Mouse (Mus musculus) heart, embryonic 14.5 days (tissue): ENCODE data around the gene Fam53b. TPM values are rescaled to one million over a fixed set of nuclear protein-coding genes. Genes with fewer than 3 reads are reported as not detected.
A peak's percentile ranks its signal among the peaks of the same experiment; 100 is the strongest.

Experiments
- ATAC-seq: fragments of 200-750 bp; cut with Nextera tagmentation; 2 replicates; pipeline ENCODE4 v1.8.0; 2017; ENCODE audit warnings: low read depth, moderate TSS enrichment; ENCODE audit not compliant: insufficient number of reproducible peaks, insufficient read depth, low FRiP score
- H3K27ac ChIP-seq, 2 experiments: fragments of 200-500 bp in 1 of 2; fragments of 300-500 bp in 1 of 2; sonication (generic) in 1 of 2; replicated peaks in 1 of 2; 2 replicates each; pipeline ENCODE4 v1.5.1; 2012 to 2014; ENCODE audit warnings: low read depth in 2 of 2, low read length in 2 of 2, control low read depth in 1 of 2, mild to moderate bottlenecking in 1 of 2, mixed read lengths in 1 of 2; ENCODE audit not compliant: control insufficient read depth in 1 of 2, insufficient read depth in 1 of 2
- H3K27me3 ChIP-seq: fragments of 300-500 bp; sonication (generic); 2 replicates; pipeline ENCODE4 v1.6.1; 2014; ENCODE audit warnings: mild to moderate bottlenecking, low read length, control low read depth; ENCODE audit not compliant: control insufficient read depth, insufficient read depth
- H3K36me3 ChIP-seq: fragments of 300-500 bp; sonication (generic); 2 replicates; pipeline ENCODE4 v1.6.1; 2014; ENCODE audit warnings: mild to moderate bottlenecking, control low read depth, low read length, mixed read lengths; ENCODE audit not compliant: control insufficient read depth, insufficient read depth
- H3K4me1 ChIP-seq, 2 experiments: fragments of 200-500 bp in 1 of 2; fragments of 300-500 bp in 1 of 2; sonication (generic) in 1 of 2; 2 replicates each; pipeline ENCODE4 v1.6.1; 2012 to 2014; ENCODE audit warnings: low read length in 2 of 2, control low read depth in 1 of 2, mixed read lengths in 1 of 2; ENCODE audit not compliant: control insufficient read depth in 2 of 2, insufficient read depth in 2 of 2
- H3K4me2 ChIP-seq: fragments of 300-500 bp; sonication (generic); 2 replicates; pipeline ENCODE4 v1.6.1; 2014; ENCODE audit warnings: mild to moderate bottlenecking, low read length
- H3K4me3 ChIP-seq, 2 experiments: fragments of 200-500 bp in 1 of 2; fragments of 300-500 bp in 1 of 2; sonication (generic) in 1 of 2; 2 replicates each; pipeline ENCODE4 v1.5.1; 2012 to 2014; ENCODE audit warnings: low read length in 2 of 2, mild to moderate bottlenecking in 2 of 2, control low read depth in 1 of 2, low read depth in 1 of 2, moderate library complexity in 1 of 2; ENCODE audit not compliant: control insufficient read depth in 1 of 2, insufficient read depth in 1 of 2
- H3K9ac ChIP-seq: fragments of 300-500 bp; sonication (generic); 2 replicates; pipeline ENCODE4 v1.6.1; 2014; ENCODE audit warnings: mild to moderate bottlenecking, low read length
- H3K9me3 ChIP-seq: fragments of 300-500 bp; sonication (generic); 2 replicates; pipeline ENCODE4 v1.6.1; 2016; ENCODE audit warnings: low read length, control low read depth; ENCODE audit not compliant: control insufficient read depth
- WGBS: fragments of 180-500 bp; shearing (Covaris S2); extraction: QIAGEN DNeasy Blood & Tissue Kit; methylation state at CpG from one replicate; pipeline ENCODE4 v1.1.7; 2014; 5-methylcytosine and 5-hydroxymethylcytosine counted together
- polyA plus RNA-seq: library from polyadenylated mRNA; unstranded; fragments of >200 nt; fragmentation: Nextera tagmentation; extraction: Ambion mirVana; gene quantifications from 2 replicates; pipeline ENCODE4 v1.2.1, GENCODE M21; 2014

Gene Fam53b
- polyA plus RNA-seq, 1 experiment from 2014 or later, result 15.4 TPM

DNA sequence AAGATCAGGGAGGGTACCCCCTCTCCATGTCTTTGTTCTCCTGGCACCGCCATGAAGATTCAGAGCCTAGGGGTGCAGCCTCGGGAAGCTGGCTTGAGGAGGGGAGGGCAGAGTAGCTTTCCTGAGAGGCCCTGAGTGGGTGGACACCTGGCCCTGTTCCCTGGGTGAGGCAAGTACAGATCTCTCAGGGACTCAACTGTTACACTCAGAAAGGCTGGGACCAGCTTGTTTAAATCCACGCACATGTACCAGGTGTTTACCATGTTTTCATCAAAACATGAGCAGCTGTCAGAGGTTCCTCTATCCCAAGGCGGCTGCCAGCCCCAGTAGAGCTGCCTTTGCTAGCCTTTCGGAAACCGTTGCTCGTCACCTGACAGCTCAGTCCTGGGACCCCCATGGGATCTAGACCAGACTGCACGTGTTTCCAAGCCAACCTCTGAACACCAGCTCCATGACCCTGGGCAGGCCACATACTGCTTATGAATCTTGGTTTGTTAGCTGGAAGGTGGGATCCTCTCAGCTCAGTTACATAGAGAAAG, 116.4 kb downstream of the Fam53b start:
- Histone ChIP-seq H3K4me3 (no peak overlapping the region), H3K27ac (no peak overlapping the region), H3K4me2 (no peak overlapping the region), H3K4me1 (peaks cover 3 to 12% of the 10 kb centered on the region in 2 experiments; a peak in 3 of 4 replicates), H3K36me3 (no peaks in the 10 kb centered on the region), H3K27me3 (no peaks in the 10 kb centered on the region), H3K9ac (no peak overlapping the region), H3K9me3 (peaks cover 3% of the 10 kb centered on the region; the same call in 1 of the 2 replicates)
- ATAC-seq, result no peak
- WGBS, result 82% methylated on average over 8 of the region's 8 CpGs

DNA sequence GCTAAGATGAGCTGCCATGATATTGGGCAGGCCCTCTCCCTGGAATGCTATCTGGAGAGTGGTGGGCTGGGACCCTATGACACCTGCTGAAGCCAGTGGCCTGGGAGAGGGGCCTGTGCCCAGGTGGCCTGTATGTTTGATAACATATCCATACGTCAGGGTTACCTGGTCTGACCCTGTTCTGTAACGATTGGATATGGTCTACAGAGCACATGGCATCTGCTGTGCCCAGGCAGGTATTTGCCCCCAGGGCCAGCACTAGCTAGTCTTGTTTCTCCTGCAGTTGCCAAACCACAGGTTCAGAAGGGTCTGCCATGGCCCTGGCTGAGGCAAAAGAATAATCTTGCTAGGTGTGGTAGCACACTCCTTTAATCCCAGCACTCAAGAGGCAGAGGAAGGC, 120.1 kb downstream of the Fam53b start:
- no peak overlapping the region for H3K4me2 ChIP-seq
- no peak overlapping the region for H3K27ac ChIP-seq
- H3K27me3 ChIP-seq, result no peaks in the 10 kb centered on the region
- WGBS, result 83% methylated on average over 2 of the region's 2 CpGs
- H3K4me3 ChIP-seq, result no peak overlapping the region
- no peak overlapping the region for H3K9ac ChIP-seq
- ATAC-seq, result no peak
- H3K9me3 ChIP-seq, result peaks cover 3% of the 10 kb centered on the region; the same call in 1 of the 2 replicates
- peaks cover 15 to 16% of the 10 kb centered on the region in 2 experiments for H3K4me1 ChIP-seq
- no peaks in the 10 kb centered on the region for H3K36me3 ChIP-seq

DNA sequence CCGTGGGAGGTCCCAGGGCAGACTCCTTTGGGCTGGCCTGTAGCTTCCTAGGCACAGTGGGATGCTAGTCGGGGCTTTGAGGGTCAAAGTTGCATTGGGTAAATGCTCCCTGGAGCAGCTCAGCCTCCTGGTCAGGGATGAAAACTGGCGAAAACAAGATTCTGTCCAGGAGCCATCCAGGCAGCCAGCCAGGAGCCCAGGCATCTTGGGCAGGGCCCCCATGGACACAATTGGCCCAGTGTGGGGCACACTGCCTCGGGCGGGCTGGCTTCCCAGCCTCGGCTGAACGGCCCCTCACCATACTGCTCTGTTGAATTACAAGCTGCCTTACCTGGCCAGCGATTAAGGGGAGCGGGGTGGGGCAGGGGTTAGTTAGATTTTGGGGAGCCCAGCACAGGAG, 121.0 kb downstream of the Fam53b start:
- Histone ChIP-seq H3K27me3 (no peaks in the 10 kb centered on the region), H3K4me1 (peaks cover 23 to 25% of the 10 kb centered on the region in 2 experiments), H3K36me3 (no peaks in the 10 kb centered on the region), H3K9ac (no peak overlapping the region), H3K4me2 (no peak overlapping the region), H3K9me3 (peaks cover 3% of the 10 kb centered on the region; the same call in 1 of the 2 replicates), H3K27ac (no peak overlapping the region), H3K4me3 (no peak overlapping the region)
- ATAC-seq, result no peak
- 70% methylated on average over 9 of the region's 9 CpGs for WGBS

DNA sequence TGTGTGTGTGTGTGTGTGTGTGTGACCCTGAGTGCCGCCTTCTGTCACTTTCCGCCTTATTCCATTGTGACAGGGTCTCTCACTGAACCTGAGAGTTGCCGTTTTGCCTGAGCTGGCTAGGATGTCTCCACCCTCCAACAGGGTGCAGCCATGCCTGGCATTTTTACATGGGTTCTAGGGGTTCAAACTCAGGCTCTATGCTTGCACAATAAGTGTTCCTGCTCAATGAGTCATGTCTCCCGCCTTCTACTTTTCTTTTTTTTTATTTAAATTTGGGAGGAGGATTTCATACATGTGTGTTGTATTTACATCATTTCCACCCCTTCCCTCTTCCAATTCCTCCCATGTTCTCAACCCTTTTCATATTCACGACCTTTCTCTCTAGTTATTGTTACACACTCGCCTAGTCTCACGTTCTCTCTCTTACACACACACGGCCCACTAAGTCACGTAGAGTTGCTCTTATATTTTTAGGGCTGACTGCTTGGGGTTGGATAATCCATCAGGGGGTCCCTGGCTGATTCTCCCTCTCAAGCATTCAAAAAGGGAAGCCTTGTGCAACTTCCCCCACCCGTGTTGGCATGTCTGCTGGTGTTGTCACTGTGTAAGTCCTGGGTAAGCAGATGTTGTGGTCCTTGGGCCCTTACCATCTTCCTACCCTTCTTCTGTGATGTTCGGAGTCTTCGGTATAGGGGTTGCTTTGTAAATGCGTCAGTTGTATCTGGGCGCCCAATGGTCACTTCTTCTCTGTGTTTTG, 122.8 kb downstream of the Fam53b start:
- Histone ChIP-seq H3K4me1 (peaks cover 29 to 37% of the 10 kb centered on the region in 2 experiments), H3K4me2 (no peak overlapping the region), H3K9ac (no peak overlapping the region), H3K4me3 (no peak overlapping the region), H3K36me3 (no peaks in the 10 kb centered on the region), H3K9me3 (peaks cover 3% of the 10 kb centered on the region; the same call in 1 of the 2 replicates), H3K27me3 (no peaks in the 10 kb centered on the region), H3K27ac (no peak overlapping the region)
- 87% methylated on average over 14 of the region's 14 CpGs for WGBS
- ATAC-seq, result no peak

GRCm38 (mm10) chr7:132689722-132690121, 124.0 kb downstream of the Fam53b start:
- no peak overlapping the region for H3K9ac ChIP-seq
- peaks cover 2% of the 10 kb centered on the region; the same call in 1 of the 2 replicates for H3K9me3 ChIP-seq
- WGBS, result 55% methylated on average over 5 of the region's 5 CpGs
- H3K4me1 ChIP-seq, result peaks cover 29 to 37% of the 10 kb centered on the region in 2 experiments
- no peak overlapping the region for H3K4me2 ChIP-seq
- peak overlapping the region; percentile 31 to 70; a peak in 2 of 4 replicates for H3K27ac ChIP-seq
- no peak overlapping the region for H3K4me3 ChIP-seq
- no peaks in the 10 kb centered on the region for H3K27me3 ChIP-seq
- ATAC-seq, result no peak
- H3K36me3 ChIP-seq, result no peaks in the 10 kb centered on the region

- no peaks in the 10 kb centered on the region for H3K27me3 ChIP-seq
- H3K9ac ChIP-seq, result no peak overlapping the region; the same call in 1 of the 2 replicates
- H3K4me2 ChIP-seq, result no peak overlapping the region
- no peak for ATAC-seq
- H3K9me3 ChIP-seq, result no peaks in the 10 kb centered on the region
- H3K36me3 ChIP-seq, result no peaks in the 10 kb centered on the region
- H3K27ac ChIP-seq, result peak overlapping the region; percentile 70 to 77
- WGBS, result 31% methylated on average over 5 of the region's 5 CpGs
- H3K4me1 ChIP-seq, result peaks cover 31 to 39% of the 10 kb centered on the region in 2 experiments
- H3K4me3 ChIP-seq, result no peak overlapping the region
Measured at GRCm38 (mm10) chr7:132688721-132689120, 125.0 kb downstream of the Fam53b start.

- Histone ChIP-seq H3K4me1 (peaks cover 32 to 47% of the 10 kb centered on the region in 2 experiments), H3K4me3 (no peak overlapping the region), H3K4me2 (no peak overlapping the region), H3K36me3 (no peaks in the 10 kb centered on the region), H3K9me3 (no peaks in the 10 kb centered on the region), H3K27me3 (no peaks in the 10 kb centered on the region), H3K27ac (peak overlapping the region; percentile 34 to 70; a peak in 3 of 4 replicates), H3K9ac (no peak overlapping the region)
- no peak for ATAC-seq
- WGBS, result 40% methylated on average over 2 of the region's 2 CpGs
Measured at GRCm38 (mm10) chr7:132687897-132688296, 125.8 kb downstream of the Fam53b start.
